Mouse (Mus musculus) embryonic facial prominence, embryonic 15.5 days (tissue): ENCODE data around the gene Prkcsh. TPM values are rescaled to one million over a fixed set of nuclear protein-coding genes. Genes with fewer than 3 reads are reported as not detected.

Experiments used
- polyA plus RNA-seq: library from polyadenylated mRNA; unstranded; fragments of >200 nt; fragmentation: Nextera tagmentation; extraction: Ambion mirVana; gene quantifications from 2 replicates; pipeline ENCODE4 v1.2.1, GENCODE M21; 2015

Gene Prkcsh
- polyA plus RNA-seq, 1 experiment from 2014 or later, result 116 TPM

Other genes with a start within 250 kb of the Prkcsh start
- gene Spc24, start 242.5 kb upstream of the Prkcsh start, polyA plus RNA-seq, result 80.1 and 83.4 TPM in 2 replicates
- 25.2 and 26.2 TPM in 2 replicates for gene Kank2, start 204.1 kb upstream of the Prkcsh start, polyA plus RNA-seq
- gene Angptl8, start 167.3 kb upstream of the Prkcsh start, polyA plus RNA-seq, result 0.84 and 1.2 TPM in 2 replicates
- 34.5 and 37.7 TPM in 2 replicates for gene Dock6, start 150.2 kb upstream of the Prkcsh start, polyA plus RNA-seq
- 39.4 and 43.4 TPM in 2 replicates for gene Rab3d, start 84.6 kb upstream of the Prkcsh start, polyA plus RNA-seq
- 4.3 and 5.5 TPM in 2 replicates for gene Ccdc159, start 75.3 kb upstream of the Prkcsh start, polyA plus RNA-seq
- gene Tmem205, start 75.2 kb upstream of the Prkcsh start, polyA plus RNA-seq, result 56.2 and 58.0 TPM in 2 replicates
- 13.6 and 15.5 TPM in 2 replicates for gene Plppr2, start 65.8 kb upstream of the Prkcsh start, polyA plus RNA-seq
- 5.8 and 6.5 TPM in 2 replicates for gene Swsap1, start 47.1 kb upstream of the Prkcsh start, polyA plus RNA-seq
- gene Epor, start 39.3 kb upstream of the Prkcsh start, polyA plus RNA-seq, result 4.4 and 5.3 TPM in 2 replicates
- 1.4 and 1.8 TPM in 2 replicates for gene Rgl3, start 13.4 kb upstream of the Prkcsh start, polyA plus RNA-seq
- gene Ccdc151, start 172 bp upstream of the Prkcsh start, polyA plus RNA-seq, result 5.8 and 11.3 TPM in 2 replicates
- 3.0 and 4.4 TPM in 2 replicates for gene Elavl3, start 49.2 kb downstream of the Prkcsh start, polyA plus RNA-seq
- not detected in 2 replicates for gene Gm49318, start 68.5 kb downstream of the Prkcsh start, polyA plus RNA-seq
- 12.5 and 12.6 TPM in 2 replicates for gene Zfp653, start 68.6 kb downstream of the Prkcsh start, polyA plus RNA-seq
- 37.3 and 41.8 TPM in 2 replicates for gene Ecsit, start 82.6 kb downstream of the Prkcsh start, polyA plus RNA-seq
- gene Cnn1, start 96.4 kb downstream of the Prkcsh start, polyA plus RNA-seq, result 4.3 and 7.0 TPM in 2 replicates
- 202 and 226 TPM in 2 replicates for gene Elof1, start 114.4 kb downstream of the Prkcsh start, polyA plus RNA-seq
- 38.1 and 44.7 TPM in 2 replicates for gene Acp5, start 132.9 kb downstream of the Prkcsh start, polyA plus RNA-seq
- 74.6 and 75.6 TPM in 2 replicates for gene Pigyl, start 154.0 kb downstream of the Prkcsh start, polyA plus RNA-seq
- gene Zfp872, start 185.3 kb downstream of the Prkcsh start, polyA plus RNA-seq, result 0.17 and 0.19 TPM in 2 replicates
- gene Zfp809, start 222.9 kb downstream of the Prkcsh start, polyA plus RNA-seq, result 14.7 and 18.4 TPM in 2 replicates